1 mouse cellular context compared by ENCODE assay signal in genomic region chr4:151901422-151901821, GRCm38 (mm10).
A peak's percentile ranks its signal among the peaks of the same experiment; 100 is the strongest.
TF ChIP-seq lines count a peak whose summit lies in the region.

No protein-coding gene starts in this region.

TF ChIP-seq in MEL, 35 proteins besides CTCF, POLR2A, EP300 and RAD21 (continued from another document):
- TF ChIP-seq HCFC1 (IDR thresholded peaks at IDR 0.05; ENCODE audit: low read depth, low read length) (peak; percentile 34; the same call in 1 of the 2 replicates), SMC3 (IDR thresholded peaks at IDR 0.05; ENCODE audit: low read depth, low read length) (peak; percentile 70), SIN3A (IDR thresholded peaks at IDR 0.05; ENCODE audit: low read length) (peak; percentile 16; the same call in 1 of the 2 replicates)
TF ChIP-seq in MEL: peak in this region for 6.
